Comparison of ENCODE assay signal across 31 mouse cellular contexts in genomic region chr5:143271642-143272041, GRCm38 (mm10). TPM values are rescaled to one million over a fixed set of nuclear protein-coding genes. Genes with fewer than 3 reads are reported as not detected.
DNase-seq lines count a peak whose midpoint lies in the region; ATAC-seq and TF ChIP-seq lines count a peak whose summit lies in the region.
"Had no signal": no experiment of that assay in that cellular context is flagged by ENCODE, and none has a peak within 500 bp of the region (broad histone marks: within the 10 kb centered on the region; RNA-seq: fewer than 3 reads in every experiment).

No protein-coding gene starts in this region.

- H3K4me2 ChIP-seq in hindbrain, embryonic 13.5 days: peak overlapping the region; percentile 90; the same call in 1 of the 2 replicates
- H3K4me2 ChIP-seq in hindbrain, postnatal 0 days (ENCODE audit: low read depth, low read length): no peak overlapping the region

- 87% methylated on average over 6 of the region's 6 CpGs for WGBS in hindbrain, embryonic 13.5 days
- 93% methylated on average over 6 of the region's 6 CpGs for WGBS in hindbrain, postnatal 0 days

- no peaks in the 10 kb centered on the region for H3K36me3 ChIP-seq in hindbrain, embryonic 13.5 days
- no peaks in the 10 kb centered on the region for H3K36me3 ChIP-seq in hindbrain, postnatal 0 days (ENCODE audit: insufficient read depth, low read length)
- H3K36me3 ChIP-seq: heart, embryonic 12.5 days; midbrain, embryonic 13.5 days; neural tube, embryonic 13.5 days had no signal

- ATAC-seq in hindbrain, embryonic 13.5 days (ENCODE audit: low FRiP score): no peak
- no peak for ATAC-seq in hindbrain, postnatal 0 days
- ATAC-seq: forebrain, embryonic 13.5 days; hindbrain, embryonic 16.5 days; intestine, postnatal 0 days; midbrain, embryonic 13.5 days had no signal

- H3K27ac ChIP-seq in hindbrain, embryonic 13.5 days: no peak overlapping the region
- H3K27ac ChIP-seq in hindbrain, postnatal 0 days: no peak overlapping the region
- H3K27ac ChIP-seq: forebrain, embryonic 13.5 days; kidney, postnatal 0 days; limb, embryonic 10.5 days; midbrain, embryonic 13.5 days; neural tube, embryonic 13.5 days had no signal

- H3K9me3 ChIP-seq in hindbrain, embryonic 13.5 days: no peaks in the 10 kb centered on the region
- H3K9me3 ChIP-seq in hindbrain, postnatal 0 days (ENCODE audit: low read length): no peaks in the 10 kb centered on the region
- H3K9me3 ChIP-seq: forebrain, embryonic 13.5 days; G1E; heart, embryonic 12.5 days; limb, embryonic 10.5 days; midbrain, embryonic 13.5 days; neural tube, embryonic 13.5 days had no signal

- no peak for DNase-seq in hindbrain, postnatal 0 days (ENCODE audit: low spot score)
- peak; percentile 98 for DNase-seq in 3T3-L1 (ENCODE audit: low read depth, low spot score)
- peak; percentile 94 for DNase-seq in Muller cell, postnatal 12 days (ENCODE audit: inconsistent ontology term)
- peak; percentile 94 for DNase-seq in fibroblast of lung, adult 2 months (ENCODE audit: low read depth)
- no peak for DNase-seq in spleen, adult 18-20 months
- no peak for DNase-seq in kidney, adult 18-20 months
- DNase-seq: adrenal gland, postnatal 25 days; cerebellum, adult 11-12 months; cerebellum, postnatal 14 days; heart, postnatal 14 days; liver, postnatal 0 days; lung, postnatal 14 days; thymus, adult 18-20 months; thymus, postnatal 4 days had no signal

- peaks cover 12% of the 10 kb centered on the region; the same call in 1 of the 2 replicates for H3K27me3 ChIP-seq in hindbrain, embryonic 13.5 days
- no peaks in the 10 kb centered on the region for H3K27me3 ChIP-seq in hindbrain, postnatal 0 days (ENCODE audit: insufficient read depth, low read length)
- H3K27me3 ChIP-seq: forebrain, embryonic 13.5 days; neural tube, embryonic 13.5 days had no signal

- H3K4me3 ChIP-seq in hindbrain, embryonic 13.5 days: no peak overlapping the region
- H3K4me3 ChIP-seq in hindbrain, postnatal 0 days (ENCODE audit: low read length): no peak overlapping the region
- H3K4me3 ChIP-seq: heart, embryonic 12.5 days; limb, embryonic 10.5 days had no signal

- H3K9ac ChIP-seq in hindbrain, embryonic 13.5 days: no peak overlapping the region
- H3K9ac ChIP-seq in hindbrain, postnatal 0 days (replicated peaks; ENCODE audit: low read length): no peak overlapping the region
- H3K9ac ChIP-seq: forebrain, embryonic 13.5 days; heart, embryonic 12.5 days; liver, postnatal 0 days; midbrain, embryonic 13.5 days; neural tube, embryonic 13.5 days had no signal

- peaks cover 43% of the 10 kb centered on the region for H3K4me1 ChIP-seq in hindbrain, embryonic 13.5 days (replicated peaks)
- peaks cover 20% of the 10 kb centered on the region for H3K4me1 ChIP-seq in hindbrain, postnatal 0 days (ENCODE audit: insufficient read depth, low read length)

- TF ChIP-seq CTCF in hindbrain, postnatal 0 days (IDR thresholded peaks at IDR 0.05; ENCODE audit: low read depth): no peak

RNA-seq across cellular contexts. Expression of gene Zfp316, which starts 1.8 kb away (rescaled TPM):
- polyA plus RNA-seq in hindbrain, embryonic 13.5 days (2015; fragmentation: Nextera tagmentation; extraction: Ambion mirVana): 9.0 and 9.4 TPM in 2 replicates
- 28.0 and 31.3 TPM in 2 replicates for total RNA-seq in hindbrain, postnatal 0 days (2014; rRNA removed)
- 5.4 and 6.2 TPM in 2 replicates for polyA plus RNA-seq in hindbrain, postnatal 0 days (2015; fragmentation: Nextera tagmentation; extraction: Ambion mirVana)

RNA-seq across cellular contexts. Expression of gene Zfp853, which starts 21.8 kb away (rescaled TPM):
- 0.18 TPM in 1 of 2 replicates, not detected in the other for polyA plus RNA-seq in hindbrain, embryonic 13.5 days (2015; fragmentation: Nextera tagmentation; extraction: Ambion mirVana)
- total RNA-seq in hindbrain, postnatal 0 days (2014; rRNA removed): 31.7 and 33.5 TPM in 2 replicates
- 0.53 and 0.61 TPM in 2 replicates for polyA plus RNA-seq in hindbrain, postnatal 0 days (2015; fragmentation: Nextera tagmentation; extraction: Ambion mirVana)
- total RNA-seq: gastrocnemius, adult 18-20 months had no signal
- polyA plus RNA-seq: forebrain, embryonic 13.5 days; heart, embryonic 12.5 days; intestine, postnatal 0 days; liver, postnatal 0 days had no signal

RNA-seq across cellular contexts. Expression of gene Zfp12, which starts 36.7 kb away (rescaled TPM):
- 22.8 and 23.4 TPM in 2 replicates for polyA plus RNA-seq in hindbrain, embryonic 13.5 days (2015; fragmentation: Nextera tagmentation; extraction: Ambion mirVana)
- 32.6 and 33.5 TPM in 2 replicates for total RNA-seq in hindbrain, postnatal 0 days (2014; rRNA removed)
- 12.2 and 12.3 TPM in 2 replicates for polyA plus RNA-seq in hindbrain, postnatal 0 days (2015; fragmentation: Nextera tagmentation; extraction: Ambion mirVana)

RNA-seq across cellular contexts. Expression of gene E130309D02Rik, which starts 43.5 kb away (rescaled TPM):
- polyA plus RNA-seq in hindbrain, embryonic 13.5 days (2015; fragmentation: Nextera tagmentation; extraction: Ambion mirVana): 34.8 and 36.2 TPM in 2 replicates
- total RNA-seq in hindbrain, postnatal 0 days (2014; rRNA removed): 42.0 and 44.4 TPM in 2 replicates
- 21.7 and 23.9 TPM in 2 replicates for polyA plus RNA-seq in hindbrain, postnatal 0 days (2015; fragmentation: Nextera tagmentation; extraction: Ambion mirVana)

RNA-seq across cellular contexts. Expression of gene Spdye4a, which starts 45.0 kb away (rescaled TPM):
- polyA plus RNA-seq in hindbrain, embryonic 13.5 days (2015; fragmentation: Nextera tagmentation; extraction: Ambion mirVana): not detected in 2 replicates
- 0.84 TPM in 1 of 2 replicates, not detected in the other for total RNA-seq in hindbrain, postnatal 0 days (2014; rRNA removed)
- not detected in 2 replicates for polyA plus RNA-seq in hindbrain, postnatal 0 days (2015; fragmentation: Nextera tagmentation; extraction: Ambion mirVana)
- total RNA-seq: adrenal gland, postnatal 25 days; G1E; gastrocnemius, adult 18-20 months; heart, postnatal 14 days; left cerebral cortex, adult 18-20 months; liver, adult 2 months; megakaryocyte, adult 5-6 weeks had no signal
- polyA plus RNA-seq: forebrain, embryonic 13.5 days; G1E; gonadal fat pad, adult 2 months; heart, embryonic 12.5 days; hindbrain, embryonic 16.5 days; intestine, postnatal 0 days; kidney, postnatal 0 days; limb, embryonic 10.5 days; liver, adult 2 months; liver, postnatal 0 days; midbrain, embryonic 13.5 days; neural tube, embryonic 13.5 days; spleen, adult 2 months; stomach, embryonic 14.5 days had no signal

Comparison
In these comparisons a context has a peak if more than half of its experiments do, and no peak if none do; other contexts are left out.
1. DNase-seq: peak in 3T3-L1 (single experiment), Muller cell, postnatal 12 days (single experiment) and fibroblast of lung, adult 2 months (single experiment); none in hindbrain, postnatal 0 days (single experiment), spleen, adult 18-20 months (0 of 2) and kidney, adult 18-20 months (single experiment).